Mouse (Mus musculus) brain, embryonic 14.5 days (tissue): ENCODE results near the gene Prdm1. TPM values are rescaled to one million over a fixed set of nuclear protein-coding genes. Genes with fewer than 3 reads are reported as not detected.

Source experiments
- DNase-seq: peaks from one replicate; pipeline ENCODE4 v3.0.0-alpha.2; 2011; ENCODE audit warnings: low read depth
- CTCF ChIP-seq: fragments of 200-500 bp; IDR thresholded peaks from 2 replicates; pipeline ENCODE4 v1.5.1; 2012; ENCODE audit warnings: inconsistent platforms, mild to moderate bottlenecking, moderate library complexity, borderline replicate concordance; ENCODE audit not compliant: insufficient read depth, insufficient read length; ENCODE audit errors: extremely low read depth
- POLR2A ChIP-seq: fragments of 200-500 bp; IDR thresholded peaks from 2 replicates; pipeline ENCODE4 v1.6.1; 2012; ENCODE audit warnings: mild to moderate bottlenecking, inconsistent platforms, borderline replicate concordance; ENCODE audit not compliant: poor library complexity, insufficient read depth, insufficient read length, severe bottlenecking; ENCODE audit errors: extremely low read depth
- polyA plus RNA-seq: library from polyadenylated mRNA; depleted of rRNA; stranded (reverse); fragments of >200 nt; gene quantifications from 2 replicates; pipeline ENCODE4 v1.2.3, GENCODE M21; 2012

The Prdm1 gene
- polyA plus RNA-seq, 1 experiment: 0.90 TPM

DNA sequence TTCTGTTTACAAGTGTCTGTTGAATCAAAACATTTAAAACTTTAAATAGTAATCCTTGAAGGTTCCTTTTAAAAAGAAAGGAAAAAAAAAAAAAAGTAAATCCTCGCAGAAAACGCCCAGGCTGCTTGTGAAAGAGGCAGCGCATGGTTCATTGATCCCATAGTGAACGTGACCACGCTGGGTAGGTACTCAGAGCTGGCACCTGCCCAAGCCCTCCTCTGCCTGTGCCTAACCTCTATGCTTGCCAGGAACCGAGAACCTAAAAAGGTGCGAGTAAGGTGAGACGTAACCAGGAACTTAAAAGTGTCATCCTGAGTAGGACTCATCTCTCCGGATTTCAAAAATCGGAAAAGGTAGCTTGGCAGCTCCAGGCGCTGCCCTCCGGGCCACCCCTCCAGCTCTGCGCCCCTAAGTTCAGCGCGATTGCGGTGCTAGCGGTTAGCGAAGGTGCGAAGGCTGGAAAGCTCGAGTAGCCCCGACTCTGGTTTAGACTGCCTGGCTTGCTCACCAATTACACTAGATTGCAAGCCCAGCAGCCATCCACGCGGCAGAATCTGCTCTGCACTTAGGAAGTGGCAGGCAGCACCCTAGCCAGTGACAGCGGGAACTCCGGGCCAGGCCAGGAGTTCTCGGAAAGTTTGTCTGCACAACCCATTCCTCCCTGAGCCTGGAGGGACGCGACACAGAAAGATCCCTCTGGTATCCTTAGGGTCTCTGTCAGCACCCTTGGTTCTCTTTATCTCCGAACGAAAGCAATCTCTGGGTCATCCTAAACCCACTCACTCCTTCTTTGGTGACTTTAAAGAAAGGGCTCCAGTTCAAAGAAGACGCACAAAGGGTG is 1.3 kb downstream of the Prdm1 start:
- TF ChIP-seq CTCF (no peak), POLR2A (no peak)
- DNase-seq: peak; percentile 79

DNA sequence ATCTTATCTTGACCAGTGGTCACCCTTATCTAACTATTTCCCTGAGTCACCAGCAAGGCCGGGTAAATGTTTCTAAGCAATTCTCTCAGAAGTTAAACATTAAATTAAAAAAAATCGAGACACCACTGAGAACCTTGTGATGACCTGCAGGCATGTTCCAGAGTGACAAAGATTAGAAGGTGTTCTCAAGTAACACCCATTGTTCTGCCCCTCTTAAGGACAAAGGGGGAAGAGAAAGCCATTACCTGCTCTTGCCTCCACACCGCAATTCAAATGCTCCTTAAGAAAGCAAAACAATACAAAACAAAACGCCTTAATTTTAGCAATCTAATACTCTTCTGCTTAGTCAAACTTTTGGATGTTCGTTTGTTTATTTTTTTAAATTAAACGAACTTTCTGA is 8.1 kb downstream of the Prdm1 start:
- DNase-seq: no peak
- TF ChIP-seq CTCF (no peak), POLR2A (no peak)

DNA sequence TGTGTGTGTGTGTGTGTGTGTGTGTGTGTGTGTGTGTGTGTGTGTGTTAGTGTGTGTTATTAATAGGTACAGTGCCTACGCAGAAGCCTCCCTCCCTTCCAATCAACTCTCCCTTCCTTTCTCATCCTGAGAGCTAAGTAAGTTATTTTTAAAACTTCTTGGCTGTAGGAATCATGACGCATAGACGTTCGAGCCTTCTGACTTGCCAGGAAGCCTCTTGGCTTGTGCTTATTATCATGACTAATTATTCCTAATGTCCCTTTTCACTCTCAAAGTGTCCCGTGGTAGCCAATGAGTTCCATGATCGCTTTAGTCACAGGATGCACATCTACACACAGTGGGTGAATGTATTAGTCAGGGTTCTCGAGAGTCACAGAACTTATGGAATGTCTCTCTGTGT is 9.7 kb downstream of the Prdm1 start:
- no peak for DNase-seq
- TF ChIP-seq CTCF: no peak
- no peak for TF ChIP-seq POLR2A

DNA sequence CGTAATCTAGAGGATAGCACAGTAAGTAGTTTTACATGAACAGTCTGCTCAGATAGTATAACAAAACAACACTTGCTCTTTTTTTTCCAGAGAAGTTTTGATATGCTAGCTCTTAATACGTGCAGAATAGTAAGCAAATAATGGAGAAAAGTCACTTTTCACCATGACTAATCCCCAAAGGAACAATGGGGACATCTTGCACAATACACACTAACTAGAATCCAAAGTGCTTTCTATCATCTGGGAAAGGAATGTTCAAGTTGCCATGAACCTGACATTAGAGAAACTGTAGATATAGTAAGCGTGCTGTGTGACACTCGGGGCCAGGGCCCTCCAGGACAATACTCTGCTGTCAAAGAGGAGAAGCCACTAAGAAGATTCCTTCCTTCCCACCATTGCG is 15.2 kb downstream of the Prdm1 start:
- no peak for DNase-seq
- TF ChIP-seq POLR2A (no peak), CTCF (no peak)

DNA sequence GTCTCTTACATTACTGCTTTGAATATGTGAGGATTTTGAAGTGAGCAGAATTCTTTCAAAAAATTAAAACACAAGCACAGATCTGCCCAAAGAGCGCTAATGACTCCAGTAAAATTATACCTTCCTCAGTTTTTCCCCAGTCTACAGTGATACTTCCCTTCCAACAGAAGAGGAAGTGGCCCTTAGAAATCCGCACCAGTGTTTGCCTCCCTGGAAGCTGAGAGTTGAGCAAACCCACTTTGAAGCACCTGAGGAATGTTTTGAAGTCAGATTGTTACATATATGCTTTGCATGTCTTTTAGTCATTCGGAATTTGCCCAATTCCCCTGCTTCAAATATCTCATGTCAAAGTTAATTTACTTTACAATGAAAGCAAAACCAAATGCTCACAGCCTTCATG is 17.3 kb downstream of the Prdm1 start:
- no peak for DNase-seq
- TF ChIP-seq POLR2A: no peak
- TF ChIP-seq CTCF: no peak

DNA sequence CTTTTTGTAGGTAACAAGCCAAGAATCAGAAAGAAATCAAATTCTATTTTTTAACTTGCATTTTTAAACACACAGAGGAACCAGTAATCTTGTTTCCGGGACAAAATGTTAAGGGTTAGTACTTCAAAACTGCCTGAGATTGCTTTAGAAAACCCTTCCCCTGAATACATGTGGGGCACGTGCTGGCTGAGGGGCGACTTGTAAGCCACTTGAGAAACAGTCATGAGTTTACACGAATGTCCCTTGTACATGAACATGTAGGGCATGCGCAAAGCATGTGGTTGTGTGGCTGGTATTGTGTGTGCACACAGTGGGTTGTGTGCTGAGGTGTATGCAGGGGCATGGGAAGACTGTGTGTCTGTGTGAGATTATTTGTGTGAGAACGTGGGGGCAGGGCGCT is 19.7 kb downstream of the Prdm1 start:
- no peak for DNase-seq
- TF ChIP-seq CTCF (no peak), POLR2A (no peak)

DNA sequence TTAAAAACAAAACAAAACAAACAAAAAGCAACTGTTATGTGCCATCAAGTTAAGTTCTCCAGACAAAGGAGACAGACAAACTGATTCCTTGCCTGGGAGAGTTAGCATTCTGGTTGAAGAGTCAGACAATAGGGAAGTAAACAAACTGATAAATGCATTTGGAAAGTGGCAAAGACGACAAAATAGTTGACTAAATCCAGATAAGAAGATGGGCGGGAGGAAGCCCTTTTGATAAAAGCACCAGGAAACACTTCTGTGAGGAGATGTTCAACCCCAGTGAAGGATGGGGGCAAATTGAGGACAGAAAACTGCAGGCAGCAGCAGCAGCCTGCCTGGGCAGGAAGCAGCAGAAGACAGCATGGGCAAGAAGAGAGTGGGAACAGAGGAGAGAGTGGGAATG is 20.3 kb downstream of the Prdm1 start:
- DNase-seq: no peak
- no peak for TF ChIP-seq CTCF
- no peak for TF ChIP-seq POLR2A

DNA sequence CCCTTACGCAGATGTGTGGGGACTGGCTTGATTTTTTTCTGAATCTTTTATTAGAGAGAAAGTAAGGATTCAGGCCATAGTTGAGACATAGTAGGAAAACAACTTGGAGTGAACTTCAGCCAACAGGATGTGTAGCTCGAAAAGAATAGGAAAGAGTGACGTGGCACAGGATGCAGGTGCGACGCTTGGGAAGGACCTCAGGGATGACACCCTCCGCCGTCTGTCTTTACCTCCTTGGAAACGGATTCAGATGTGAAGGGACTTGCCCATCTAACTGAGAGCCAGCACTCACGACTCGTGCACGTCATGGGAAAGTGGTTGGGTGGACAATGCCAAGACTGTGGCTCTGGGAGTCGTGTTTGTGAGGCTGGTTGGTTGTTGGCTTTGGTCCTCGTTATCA is 25.4 kb downstream of the Prdm1 start:
- DNase-seq: peak; percentile 5
- TF ChIP-seq CTCF (no peak), POLR2A (no peak)

DNA sequence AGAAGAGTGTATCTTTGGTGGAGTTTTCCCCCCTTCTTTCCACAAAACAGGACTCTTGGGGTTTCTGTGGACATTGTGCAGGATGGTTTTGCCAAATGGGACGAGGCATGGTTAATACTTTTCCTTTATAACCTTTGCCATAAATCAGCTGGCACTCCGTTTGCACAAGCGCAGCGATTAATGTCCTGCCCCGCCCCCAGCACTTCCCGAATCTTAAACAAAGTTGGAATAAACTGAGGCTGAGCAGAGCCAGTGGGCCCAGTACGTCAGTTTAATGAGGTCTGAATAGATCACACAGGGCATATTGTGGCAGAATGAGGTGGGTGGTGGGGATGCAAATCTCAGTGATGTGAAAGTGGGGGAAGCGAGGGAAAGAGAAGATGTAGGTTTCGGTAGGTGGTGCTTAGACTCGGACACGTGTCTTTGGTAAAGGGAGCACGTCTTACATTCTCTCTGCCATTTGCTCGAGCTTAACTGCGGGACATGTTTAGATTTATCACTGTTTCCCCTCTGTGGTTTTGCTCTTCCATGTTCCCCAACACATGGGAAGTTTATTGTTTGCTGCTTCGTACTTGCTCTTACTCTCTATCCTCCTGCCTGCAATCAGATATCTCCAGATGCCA is 28.3 kb downstream of the Prdm1 start:
- no peak for DNase-seq
- TF ChIP-seq POLR2A (no peak), CTCF (no peak)

DNA sequence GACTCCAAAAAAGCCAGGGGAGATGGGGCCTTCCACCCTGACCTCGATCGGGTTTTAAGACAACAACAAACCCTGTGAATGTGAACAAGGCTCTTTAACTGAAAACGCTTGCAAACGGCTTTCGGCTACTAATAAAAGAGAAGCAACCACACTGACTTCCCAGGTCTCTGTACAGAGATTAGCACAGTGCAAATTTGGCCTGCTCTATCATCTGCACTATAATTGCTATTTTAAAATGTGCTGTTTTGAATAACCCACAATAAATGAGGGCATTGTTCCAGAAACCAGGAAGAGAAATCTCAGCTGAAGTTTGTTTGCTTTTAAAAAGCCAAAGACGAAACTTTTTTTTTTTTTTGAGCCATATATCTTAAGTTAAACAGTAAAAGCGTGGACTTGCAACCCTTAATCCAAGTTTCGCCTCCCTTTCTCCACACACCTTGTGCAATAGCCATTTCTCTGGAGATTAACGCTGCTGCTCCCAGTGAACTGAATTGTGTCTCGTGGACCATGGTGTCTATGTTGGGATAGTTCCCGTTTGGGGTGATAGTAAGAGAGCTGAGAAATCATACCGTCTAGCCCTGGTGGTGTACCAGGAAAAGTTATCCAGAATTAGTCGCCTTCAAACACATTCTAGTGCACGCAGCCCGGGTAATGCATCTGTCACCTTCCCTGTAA is 34.3 kb downstream of the Prdm1 start:
- TF ChIP-seq POLR2A: no peak
- peak; percentile 6 for DNase-seq

DNA sequence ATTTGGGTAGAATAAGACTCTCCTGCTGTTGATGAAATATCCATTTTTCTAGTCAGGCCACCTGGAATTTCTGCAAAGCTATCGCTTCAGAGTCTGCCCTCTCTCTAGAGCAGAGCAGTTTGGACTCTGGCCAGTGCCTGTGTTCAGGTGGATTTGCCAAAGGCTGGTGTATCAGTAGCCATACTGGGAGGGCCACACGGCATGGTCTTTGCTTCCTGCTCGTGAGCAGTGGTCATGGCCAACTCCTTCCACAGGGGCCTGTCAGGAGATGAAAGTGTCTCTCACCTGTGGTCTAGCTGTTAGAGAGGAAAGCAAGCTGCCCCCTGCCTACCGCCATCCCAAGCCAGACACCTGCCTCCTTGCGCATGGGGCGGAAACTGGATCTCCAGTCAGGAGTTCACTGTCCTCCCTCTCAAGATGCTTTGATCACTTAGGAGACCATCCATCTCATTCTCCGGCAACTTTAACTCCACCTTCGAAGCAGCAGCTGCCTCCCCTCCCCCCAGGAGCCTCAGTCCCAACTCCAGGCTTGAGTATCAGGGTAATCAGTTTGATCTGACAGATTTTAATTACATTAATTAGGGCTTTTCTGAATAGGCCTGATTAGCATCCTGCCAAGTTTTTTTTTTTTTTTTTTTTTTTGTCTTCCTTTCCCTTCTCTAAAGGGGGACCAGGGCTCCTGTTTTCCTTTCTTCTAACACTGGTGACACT is 35.3 kb downstream of the Prdm1 start:
- TF ChIP-seq POLR2A (no peak), CTCF (no peak)
- DNase-seq: peak; percentile 84

DNA sequence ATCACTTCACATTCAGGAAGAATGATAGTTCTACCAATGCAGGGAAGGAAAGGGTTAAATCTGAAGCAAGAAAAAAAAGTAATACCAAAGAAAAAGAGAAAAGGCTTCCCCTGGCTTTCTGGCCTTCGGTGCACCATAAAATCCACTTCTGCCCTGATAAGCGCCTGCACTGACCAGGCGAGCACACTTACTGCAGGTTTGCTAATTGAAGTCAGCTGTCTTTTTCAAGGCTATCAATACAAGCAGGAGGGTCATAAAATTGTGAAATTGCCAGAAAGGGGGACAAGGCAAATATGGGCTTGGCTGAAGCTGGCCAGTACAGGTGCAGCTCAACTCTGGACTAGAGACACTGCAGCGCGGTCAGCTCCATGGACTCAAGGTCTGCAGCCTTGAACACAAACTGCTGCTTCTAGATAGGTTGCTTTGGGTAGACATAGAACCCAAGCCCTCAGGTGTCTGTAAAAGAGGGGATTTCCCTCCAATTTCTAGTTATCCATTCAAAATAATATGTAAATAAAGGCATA is 37.3 kb downstream of the Prdm1 start:
- no peak for TF ChIP-seq POLR2A
- TF ChIP-seq CTCF: no peak
- no peak for DNase-seq
